Mouse (Mus musculus): Measurements from ENCODE around the gene Ninj2.
A peak's percentile ranks its signal among the peaks of the same experiment; 100 is the strongest.

DNA sequence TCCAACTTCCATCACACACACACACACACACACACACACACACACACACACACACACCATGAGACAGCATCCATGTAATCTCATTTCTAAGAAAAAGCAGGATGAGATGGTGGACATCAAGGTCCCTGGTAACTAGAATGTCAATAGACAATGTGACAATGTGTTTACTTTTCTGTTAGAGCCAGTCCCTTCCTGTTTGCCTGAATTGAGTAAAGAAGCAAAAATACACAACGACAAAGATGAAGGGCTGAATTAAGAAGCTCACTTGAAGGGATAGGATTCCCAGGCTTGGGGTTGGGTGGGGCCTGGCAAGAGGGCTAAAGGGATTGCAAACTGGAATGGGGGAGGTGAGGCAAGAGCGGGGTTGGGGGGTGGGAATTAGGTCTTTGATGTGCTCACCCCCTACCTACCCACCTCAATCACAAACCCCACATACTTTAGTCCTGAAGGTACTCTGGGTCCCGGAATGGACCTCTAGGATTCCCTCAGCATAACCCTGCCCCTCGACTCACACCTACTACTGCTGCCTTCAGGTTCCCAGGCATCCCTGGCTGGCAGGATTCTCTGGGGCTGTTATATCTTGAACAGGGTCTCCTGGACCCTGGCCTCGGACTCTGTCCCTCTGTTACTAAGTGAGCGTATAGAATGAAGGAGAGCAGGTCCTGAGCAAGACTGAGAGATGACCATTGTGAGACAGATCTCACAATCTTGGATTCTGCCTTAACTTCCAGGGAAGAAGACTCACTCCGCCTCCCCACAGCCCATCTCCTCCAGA, 98.4 kb downstream of the Ninj2 start:
- TF ChIP-seq CTCF (IDR thresholded peaks at IDR 0.05) (no peak), EP300 (IDR thresholded peaks at IDR 0.05) (peak; percentile 75)
